Mouse (Mus musculus): ENCODE results near the gene Il4i1. TPM values are rescaled to one million over a fixed set of nuclear protein-coding genes. Genes with fewer than 3 reads are reported as not detected.
A peak's percentile ranks its signal among the peaks of the same experiment; 100 is the strongest.

Il4i1 gene
- total and polyA plus RNA-seq, 3 experiments, result 0.61 to 1.5 (median 0.70) TPM

DNA sequence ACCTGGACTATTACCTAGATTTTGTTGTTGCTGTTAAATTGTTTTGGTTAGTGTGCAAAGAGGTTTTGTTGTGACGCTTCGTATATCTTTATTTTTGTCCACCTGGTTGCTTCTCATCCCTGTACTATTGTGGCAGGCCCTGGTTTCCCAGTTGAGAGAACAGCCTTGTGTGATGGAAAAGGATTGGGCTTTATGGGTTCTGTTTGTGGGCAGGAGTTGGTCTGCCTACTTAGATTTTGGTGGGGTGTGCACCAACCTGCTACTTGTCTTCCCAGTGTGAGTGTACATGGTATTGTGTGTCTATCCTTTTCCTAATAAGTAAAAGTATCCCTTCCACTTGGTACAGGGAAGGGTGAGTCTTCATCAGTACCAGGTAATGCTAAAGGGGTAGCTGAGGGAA lies 3.2 kb downstream of the Il4i1 start:
- H3K27ac ChIP-seq, result peak overlapping the region; percentile 93
- TF ChIP-seq EP300 (IDR thresholded peaks at IDR 0.05; ENCODE audit: insufficient read depth, low read depth, low read length) (no peak), CTCF (IDR thresholded peaks at IDR 0.05) (no peak), POLR2A (IDR thresholded peaks at IDR 0.05; ENCODE audit: insufficient read depth, low read depth, low read length) (no peak)
- H3K36me3 ChIP-seq (ENCODE audit: control insufficient read depth, insufficient read depth, low read length), result peaks cover 14% of the 10 kb centered on the region
- 88% methylated on average over 2 of the region's 2 CpGs for WGBS
- H3K79me2 ChIP-seq (replicated peaks; ENCODE audit: control insufficient read depth, insufficient read depth, low read length), result peaks cover 3% of the 10 kb centered on the region
- no peak overlapping the region for H3K4me3 ChIP-seq
- intact Hi-C loops (cut with DNase I), result loop anchor here (10.0 kb wide), 1 partner anchor 445 kb away; no protein-coding TSS in a partner anchor
- no peak overlapping the region for H3K9ac ChIP-seq (ENCODE audit: low read depth, low read length)
- DNase-seq, result peak; percentile 1 to 12
- peaks cover 19% of the 10 kb centered on the region for H3K4me1 ChIP-seq (ENCODE audit: control insufficient read depth, insufficient read depth, low read length)
- H3K27me3 ChIP-seq (ENCODE audit: control insufficient read depth, insufficient read depth, low read length), result no peaks in the 10 kb centered on the region

DNA sequence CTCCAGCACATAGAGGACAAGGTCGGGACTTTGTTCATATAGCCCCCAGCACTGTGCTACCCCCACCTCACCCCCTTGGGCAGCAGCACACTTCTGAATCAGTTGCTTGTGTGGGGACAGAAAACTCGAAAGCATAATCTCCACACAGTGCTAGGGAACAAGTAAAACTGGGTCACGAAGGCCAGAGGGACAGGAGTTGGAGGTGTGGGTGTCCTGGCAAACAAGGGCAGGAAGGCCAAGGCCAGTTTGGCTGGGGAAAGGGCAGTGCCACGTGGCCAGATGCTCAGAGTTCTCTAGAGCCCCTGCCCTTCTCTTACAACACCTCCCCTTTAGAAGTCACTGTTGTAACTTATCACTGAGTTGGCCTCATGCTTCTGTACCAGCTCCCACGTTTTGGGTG lies 3.7 kb downstream of the Il4i1 start:
- peak overlapping the region; percentile 93 for H3K27ac ChIP-seq
- WGBS, result 19% methylated on average over 5 of the region's 5 CpGs
- peaks cover 14% of the 10 kb centered on the region for H3K36me3 ChIP-seq (ENCODE audit: control insufficient read depth, insufficient read depth, low read length)
- H3K4me3 ChIP-seq, result no peak overlapping the region
- intact Hi-C loops (cut with DNase I), result loop anchor here (5.0 to 10.0 kb wide), 2 partner anchors 168 to 445 kb away; no protein-coding TSS in a partner anchor
- no peaks in the 10 kb centered on the region for H3K27me3 ChIP-seq (ENCODE audit: control insufficient read depth, insufficient read depth, low read length)
- H3K9ac ChIP-seq (ENCODE audit: low read depth, low read length), result no peak overlapping the region
- no peak for TF ChIP-seq POLR2A (IDR thresholded peaks at IDR 0.05; ENCODE audit: insufficient read depth, low read depth, low read length)
- TF ChIP-seq EP300 (IDR thresholded peaks at IDR 0.05; ENCODE audit: insufficient read depth, low read depth, low read length), result no peak
- TF ChIP-seq CTCF (IDR thresholded peaks at IDR 0.05), result no peak
- peaks cover 19% of the 10 kb centered on the region for H3K4me1 ChIP-seq (ENCODE audit: control insufficient read depth, insufficient read depth, low read length)
- peaks cover 3% of the 10 kb centered on the region for H3K79me2 ChIP-seq (replicated peaks; ENCODE audit: control insufficient read depth, insufficient read depth, low read length)
- DNase-seq, result peak; percentile 28 to 55

DNA sequence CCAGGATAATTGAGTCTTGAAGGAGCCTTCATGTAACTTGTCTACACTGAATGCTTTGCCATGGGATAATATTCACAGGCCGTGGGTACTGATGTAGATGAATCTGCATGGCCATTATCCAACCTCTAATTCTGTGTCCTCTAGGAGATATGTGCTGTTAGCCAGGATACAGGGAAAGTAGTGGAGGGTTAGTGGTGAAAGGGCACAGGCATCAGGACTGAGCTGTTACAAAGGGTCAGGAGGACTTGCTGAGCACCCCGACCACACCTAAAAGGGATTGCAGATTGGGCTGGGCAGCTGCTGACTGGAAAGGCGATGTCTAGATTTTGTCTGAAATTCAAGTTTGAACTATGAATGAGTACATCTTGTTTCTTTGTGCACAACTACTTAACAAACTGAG lies 4.3 kb downstream of the Il4i1 start:
- DNase-seq, result peak; percentile 1 to 13
- peaks cover 18% of the 10 kb centered on the region for H3K4me1 ChIP-seq (ENCODE audit: control insufficient read depth, insufficient read depth, low read length)
- no peak overlapping the region for H3K4me3 ChIP-seq
- H3K27me3 ChIP-seq (ENCODE audit: control insufficient read depth, insufficient read depth, low read length), result no peaks in the 10 kb centered on the region
- WGBS, result 57% methylated on average over 3 of the region's 3 CpGs
- peaks cover 14% of the 10 kb centered on the region for H3K36me3 ChIP-seq (ENCODE audit: control insufficient read depth, insufficient read depth, low read length)
- intact Hi-C loops (cut with DNase I), result loop anchor here (5.0 kb wide), 1 partner anchor 168 kb away; no protein-coding TSS in a partner anchor
- peaks cover 3% of the 10 kb centered on the region for H3K79me2 ChIP-seq (replicated peaks; ENCODE audit: control insufficient read depth, insufficient read depth, low read length)
- TF ChIP-seq POLR2A (IDR thresholded peaks at IDR 0.05; ENCODE audit: insufficient read depth, low read depth, low read length), result no peak
- no peak for TF ChIP-seq CTCF (IDR thresholded peaks at IDR 0.05)
- TF ChIP-seq EP300 (IDR thresholded peaks at IDR 0.05; ENCODE audit: insufficient read depth, low read depth, low read length), result no peak
- peak overlapping the region; percentile 93; the same call in 1 of the 2 replicates for H3K27ac ChIP-seq
- H3K9ac ChIP-seq (ENCODE audit: low read depth, low read length), result no peak overlapping the region

DNA sequence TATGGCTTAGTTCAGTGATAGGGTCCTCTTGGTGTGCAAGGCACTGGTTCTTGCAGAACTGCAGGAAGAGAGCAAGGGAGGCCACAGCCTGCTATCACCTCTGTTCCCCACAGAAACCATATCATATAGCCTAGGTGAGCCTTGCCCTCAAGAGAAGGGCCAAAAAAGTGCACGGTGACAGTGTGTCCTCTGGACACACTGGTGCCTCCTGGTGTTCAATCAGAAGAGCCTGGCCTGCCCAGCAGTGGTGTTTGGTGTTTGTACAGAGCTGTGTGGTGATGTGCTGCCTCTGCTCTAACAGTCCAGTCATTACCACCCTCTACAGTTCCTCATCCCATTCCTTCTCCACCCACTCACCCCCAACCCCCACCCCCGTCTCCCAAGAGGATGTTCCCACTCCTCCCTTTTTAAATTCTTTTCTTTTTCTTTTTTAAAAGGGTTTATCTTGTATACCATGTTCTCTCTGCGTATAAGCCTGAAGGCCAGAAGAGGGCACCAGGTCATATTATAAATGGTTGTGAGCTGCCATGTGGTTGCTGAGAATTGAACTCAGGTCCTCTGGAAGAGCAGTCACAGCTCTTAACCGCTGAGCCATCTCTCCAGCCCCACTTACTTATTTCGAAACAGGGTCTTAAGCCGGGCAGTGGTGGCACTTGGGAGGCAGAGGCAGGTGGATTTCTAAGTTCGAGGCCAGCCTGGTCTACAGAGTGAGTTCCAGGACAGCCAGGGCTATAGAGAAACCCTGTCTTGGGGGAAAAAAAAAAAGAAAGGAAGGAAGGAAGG lies 5.7 kb downstream of the Il4i1 start:
- Histone ChIP-seq H3K79me2 (replicated peaks; ENCODE audit: control insufficient read depth, insufficient read depth, low read length) (peaks cover 3% of the 10 kb centered on the region), H3K4me1 (ENCODE audit: control insufficient read depth, insufficient read depth, low read length) (peaks cover 22% of the 10 kb centered on the region), H3K27ac (no peak overlapping the region), H3K36me3 (ENCODE audit: control insufficient read depth, insufficient read depth, low read length) (peaks cover 14% of the 10 kb centered on the region), H3K27me3 (ENCODE audit: control insufficient read depth, insufficient read depth, low read length) (no peaks in the 10 kb centered on the region), H3K4me3 (no peak overlapping the region), H3K9ac (ENCODE audit: low read depth, low read length) (no peak overlapping the region)
- peak; percentile 2 to 14 for DNase-seq
- WGBS, result 79% methylated on average over 7 of the region's 7 CpGs
- intact Hi-C loops (cut with DNase I), result loop anchor here (5.0 kb wide), 1 partner anchor 170 kb away; no protein-coding TSS in a partner anchor
- TF ChIP-seq CTCF (IDR thresholded peaks at IDR 0.05) (peak; percentile 39), POLR2A (IDR thresholded peaks at IDR 0.05; ENCODE audit: insufficient read depth, low read depth, low read length) (no peak), EP300 (IDR thresholded peaks at IDR 0.05; ENCODE audit: insufficient read depth, low read depth, low read length) (no peak)

DNA sequence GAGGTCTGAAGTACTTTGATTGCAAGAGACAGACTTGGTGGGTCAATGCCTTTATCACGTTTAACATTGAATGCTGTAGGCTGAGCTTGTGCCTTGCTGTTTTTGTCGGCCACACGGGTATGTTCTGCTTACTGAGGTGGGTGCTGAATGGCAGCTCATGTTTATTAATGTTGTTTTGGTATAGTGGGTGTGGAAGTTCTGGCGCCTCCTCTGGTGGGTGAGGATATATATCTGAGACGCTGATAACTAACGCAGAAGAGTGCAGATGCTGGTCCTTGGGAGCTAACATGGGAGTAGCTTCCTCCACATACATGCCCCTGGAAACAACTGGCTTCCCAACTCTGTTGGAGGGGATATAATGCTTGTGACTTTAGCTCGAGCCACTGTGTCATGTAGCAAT lies 7.2 kb downstream of the Il4i1 start:
- intact Hi-C loops (cut with DNase I), result loop anchor here (5.0 kb wide), 1 partner anchor 171 kb away; no protein-coding TSS in a partner anchor
- no peak overlapping the region for H3K4me3 ChIP-seq
- peak in 1 of 2 experiments; percentile 12 for DNase-seq
- H3K4me1 ChIP-seq (ENCODE audit: control insufficient read depth, insufficient read depth, low read length), result peaks cover 15% of the 10 kb centered on the region
- no peak overlapping the region for H3K27ac ChIP-seq
- 31% methylated on average over 7 of the region's 7 CpGs for WGBS
- TF ChIP-seq EP300 (IDR thresholded peaks at IDR 0.05; ENCODE audit: insufficient read depth, low read depth, low read length) (no peak), CTCF (IDR thresholded peaks at IDR 0.05) (peak; percentile 23; the same call in 1 of the 2 replicates)
- H3K9ac ChIP-seq (ENCODE audit: low read depth, low read length), result no peak overlapping the region
- peaks cover 3% of the 10 kb centered on the region; the same call in 1 of the 2 replicates for H3K36me3 ChIP-seq (ENCODE audit: control insufficient read depth, insufficient read depth, low read length)
- peaks cover 5% of the 10 kb centered on the region for H3K79me2 ChIP-seq (replicated peaks; ENCODE audit: control insufficient read depth, insufficient read depth, low read length)
- H3K27me3 ChIP-seq (ENCODE audit: control insufficient read depth, insufficient read depth, low read length), result no peaks in the 10 kb centered on the region

DNA sequence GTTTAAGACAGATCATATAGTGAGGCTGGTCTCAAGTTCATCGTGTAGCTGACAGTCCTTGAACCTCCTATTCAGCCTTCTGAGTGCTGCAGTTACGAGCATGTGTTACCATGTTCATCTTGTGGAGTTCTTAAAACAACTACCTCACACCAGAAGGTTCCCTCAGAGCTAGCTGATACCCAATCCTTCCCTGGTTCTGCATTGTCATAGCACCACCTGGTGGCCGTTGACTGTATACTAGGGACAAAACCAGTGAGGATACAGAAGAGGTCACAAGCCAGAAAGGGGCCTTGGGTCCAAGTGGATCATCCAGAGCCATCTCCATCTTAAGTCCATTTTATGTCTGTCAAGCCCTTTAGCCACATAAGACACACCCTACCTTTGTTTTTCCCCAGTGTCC lies 8.7 kb downstream of the Il4i1 start:
- H3K79me2 ChIP-seq (replicated peaks; ENCODE audit: control insufficient read depth, insufficient read depth, low read length), result peaks cover 3% of the 10 kb centered on the region
- WGBS, result 13% methylated on average over 3 of the region's 3 CpGs
- H3K4me1 ChIP-seq (ENCODE audit: control insufficient read depth, insufficient read depth, low read length), result peaks cover 10% of the 10 kb centered on the region
- no peak overlapping the region for H3K27ac ChIP-seq
- H3K9ac ChIP-seq (ENCODE audit: low read depth, low read length), result no peak overlapping the region
- H3K27me3 ChIP-seq (ENCODE audit: control insufficient read depth, insufficient read depth, low read length), result no peaks in the 10 kb centered on the region
- intact Hi-C loops (cut with DNase I), result loop anchor here (1.0 to 5.0 kb wide), 3 partner anchors 76 to 173 kb away; partner anchors contain the start of gene Vrk3
- peaks cover 2% of the 10 kb centered on the region; the same call in 1 of the 2 replicates for H3K36me3 ChIP-seq (ENCODE audit: control insufficient read depth, insufficient read depth, low read length)
- TF ChIP-seq EP300 (IDR thresholded peaks at IDR 0.05; ENCODE audit: insufficient read depth, low read depth, low read length) (peak; percentile 75; the same call in 1 of the 2 replicates), CTCF (IDR thresholded peaks at IDR 0.05) (no peak; the same call in none of the 2 replicates), POLR2A (IDR thresholded peaks at IDR 0.05; ENCODE audit: insufficient read depth, low read depth, low read length) (no peak)
- peak; percentile 78 to 81 for DNase-seq
- H3K4me3 ChIP-seq, result no peak overlapping the region
